Mouse (Mus musculus): ENCODE results near the gene Cdr2. TPM values are rescaled to one million over a fixed set of nuclear protein-coding genes. Genes with fewer than 3 reads are reported as not detected.

The Cdr2 gene
- 31.1 TPM for total RNA-seq (2023)

GRCm38 (mm10) chr7:120982200-120982841, at the start of gene Cdr2, which contains the start of gene Mfsd13b:
Gene Cdr2 (minus strand): TSS chr7:120982312.
Gene Mfsd13b (plus strand): TSS chr7:120982509.

GRCm38 (mm10) chr7:120917592-120918461, 64.3 kb downstream of the Cdr2 start, which contains the start of gene Polr3e:
Gene Polr3e (plus strand): TSS chr7:120917744.

Other genes starting within 250 kb of the Cdr2 start
- 0.21 TPM for gene Vwa3a, start 243.0 kb downstream of the Cdr2 start, total RNA-seq (2023)
- not detected for gene Gm5737, start 169.9 kb downstream of the Cdr2 start, total RNA-seq (2023)
- 10.1 TPM for gene Eef2k, start 139.5 kb downstream of the Cdr2 start, total RNA-seq (2023)
- gene Polr3e, start 64.6 kb downstream of the Cdr2 start, total RNA-seq (2023): 37.6 TPM
- gene Mfsd13b, start 197 bp upstream of the Cdr2 start, total RNA-seq (2023): not detected
- gene Mettl9, start 52.1 kb upstream of the Cdr2 start, total RNA-seq (2023): 105 TPM
- 2.9 TPM for gene Igsf6, start 92.3 kb upstream of the Cdr2 start, total RNA-seq (2023)
- 3.1 TPM for gene Otoa, start 99.3 kb upstream of the Cdr2 start, total RNA-seq (2023)

Measured in CD4-positive naive resting alpha-beta T cell, adult 57 days (primary cell).